Mouse (Mus musculus) cerebellum, adult 11 months (tissue): ENCODE results near the gene Tmc5.

Experiments
- DNase-seq: peaks from one replicate; pipeline ENCODE4 v3.0.0; 2022

The Tmc5 gene

DNA sequence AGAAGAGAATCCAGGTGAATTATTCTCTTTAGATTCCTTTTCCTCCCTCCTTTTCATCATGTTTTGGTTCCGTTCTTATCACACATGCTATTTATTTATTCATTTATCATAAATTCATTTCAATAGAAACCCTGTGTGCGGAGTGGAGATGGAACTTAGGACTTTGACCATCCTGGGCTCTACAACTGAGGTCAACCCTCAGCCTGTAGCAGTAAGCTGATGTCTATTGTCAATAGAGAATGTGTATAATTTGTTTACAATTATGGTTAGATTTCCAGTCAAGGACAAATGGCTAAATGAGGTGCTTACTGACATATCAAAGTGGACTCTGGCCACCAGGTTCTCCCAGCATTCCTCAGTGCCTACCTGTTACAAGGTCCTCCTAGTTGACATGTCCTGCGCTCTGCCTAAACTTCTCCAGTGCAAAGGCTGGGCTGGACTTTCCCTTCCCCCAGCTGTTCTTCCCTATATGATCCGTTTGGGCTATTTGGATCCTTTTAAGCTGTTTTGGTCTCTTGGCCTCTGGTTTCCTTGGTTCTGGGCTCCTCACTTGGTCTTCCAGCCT, 14.2 kb downstream of the Tmc5 start:
- DNase-seq, result no peak

DNA sequence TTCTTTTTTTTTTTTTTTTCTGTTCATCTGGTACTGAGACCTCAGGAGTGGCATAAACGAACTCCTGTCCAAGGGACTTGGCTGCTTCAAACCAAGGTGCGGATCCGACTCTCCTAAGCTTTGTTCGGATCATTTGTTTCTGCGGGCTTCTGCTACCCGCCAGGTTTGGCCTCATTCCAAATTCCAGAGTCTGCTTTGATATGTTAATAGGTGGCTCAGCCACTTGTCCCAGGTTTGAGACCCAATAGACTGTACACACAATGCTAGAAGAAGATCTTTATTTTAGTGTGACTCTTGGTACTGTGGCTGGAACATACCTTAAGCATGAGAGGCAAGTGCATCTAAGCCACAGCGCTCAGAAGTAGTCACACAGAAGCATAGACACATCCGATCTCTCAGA, 14.8 kb downstream of the Tmc5 start:
- no peak for DNase-seq

DNA sequence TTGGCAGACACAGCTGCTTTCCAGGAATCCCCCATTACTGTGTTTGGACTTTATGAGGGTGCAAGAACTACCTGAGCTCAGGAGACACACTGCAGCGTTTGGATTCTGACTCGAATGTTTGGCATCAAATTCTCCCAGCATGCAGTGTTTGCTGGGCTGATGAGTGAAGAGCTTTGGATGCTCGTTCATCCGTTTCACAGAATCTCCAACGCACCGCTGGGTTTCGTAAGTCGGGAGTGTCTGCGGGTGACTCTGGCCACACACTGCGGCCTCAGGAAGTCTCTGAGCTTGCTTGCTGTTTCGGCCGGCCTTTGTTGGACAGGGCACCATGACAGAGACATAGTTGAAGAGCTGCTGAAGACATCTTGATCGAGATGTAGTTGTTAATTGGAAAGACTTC, 17.0 kb downstream of the Tmc5 start:
- DNase-seq, result no peak

DNA sequence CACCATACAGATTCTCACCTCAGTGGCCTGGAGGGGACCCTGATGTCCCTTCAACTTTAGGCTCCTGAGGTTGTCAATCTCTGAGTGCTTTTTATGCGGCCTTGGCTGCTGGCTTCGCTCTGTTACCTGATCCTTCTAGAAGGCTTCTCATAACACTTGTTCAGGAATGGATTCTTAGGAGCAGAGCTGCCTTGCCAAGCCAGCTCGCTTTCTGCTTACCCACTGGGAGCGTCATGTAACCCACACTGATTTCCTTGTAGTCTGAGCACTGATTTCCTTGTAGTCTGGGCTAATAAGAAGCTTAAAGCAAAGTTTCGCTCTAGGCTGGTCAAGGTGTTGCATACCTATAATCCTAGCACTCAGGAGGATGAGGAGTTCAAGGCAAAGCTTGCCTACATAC, 21.0 kb downstream of the Tmc5 start:
- DNase-seq, result no peak

DNA sequence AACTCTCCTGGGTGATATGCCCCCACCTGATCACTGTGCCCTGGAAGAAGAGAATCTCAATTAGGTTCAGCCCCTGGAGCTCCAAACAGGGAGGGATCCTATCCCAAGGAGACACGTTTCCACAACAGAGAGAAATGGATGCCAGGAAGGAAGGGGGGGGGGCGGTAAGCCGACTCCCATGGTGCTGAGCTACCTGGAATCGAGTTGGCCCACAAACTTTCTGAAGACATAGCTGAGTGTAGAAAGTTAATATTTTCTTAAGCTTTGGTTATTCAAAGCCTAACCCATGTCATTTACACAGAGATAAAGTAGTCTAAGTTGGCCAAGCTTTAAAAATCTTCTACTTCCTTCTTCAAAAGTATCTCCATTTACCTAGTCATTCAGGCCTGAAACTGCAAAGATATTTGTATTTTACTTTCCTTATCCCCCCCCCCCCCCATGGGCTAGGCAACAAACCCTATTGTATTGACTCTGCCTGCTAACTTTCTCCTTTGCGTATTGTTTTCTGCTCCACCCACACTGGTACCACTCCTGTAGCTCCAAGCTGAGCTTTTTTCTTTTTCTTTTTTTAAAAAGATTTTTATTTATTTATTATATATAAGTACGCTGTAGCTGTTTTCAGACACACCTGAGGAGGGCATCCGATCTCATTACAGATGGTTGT, 23.3 kb downstream of the Tmc5 start:
- DNase-seq, result no peak

DNA sequence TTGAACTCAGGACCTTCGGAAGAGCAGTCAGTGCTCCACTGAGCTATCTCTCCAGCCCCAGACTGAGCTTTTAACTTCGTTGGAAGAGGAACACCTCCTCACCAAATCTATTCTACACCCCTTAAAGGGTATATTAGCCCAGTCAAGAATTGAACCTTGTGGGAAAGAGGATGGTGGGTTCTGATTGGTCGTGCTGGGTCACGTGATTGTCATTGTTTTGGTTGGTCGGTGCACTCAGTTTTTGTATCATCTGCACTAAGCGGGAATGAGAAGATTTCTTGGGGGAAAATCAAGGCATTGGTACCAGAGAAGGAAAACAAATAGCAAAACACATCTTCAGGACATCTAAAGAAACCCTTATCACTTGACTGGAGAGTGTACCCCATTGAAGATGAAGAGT, 24.0 kb downstream of the Tmc5 start:
- no peak for DNase-seq

DNA sequence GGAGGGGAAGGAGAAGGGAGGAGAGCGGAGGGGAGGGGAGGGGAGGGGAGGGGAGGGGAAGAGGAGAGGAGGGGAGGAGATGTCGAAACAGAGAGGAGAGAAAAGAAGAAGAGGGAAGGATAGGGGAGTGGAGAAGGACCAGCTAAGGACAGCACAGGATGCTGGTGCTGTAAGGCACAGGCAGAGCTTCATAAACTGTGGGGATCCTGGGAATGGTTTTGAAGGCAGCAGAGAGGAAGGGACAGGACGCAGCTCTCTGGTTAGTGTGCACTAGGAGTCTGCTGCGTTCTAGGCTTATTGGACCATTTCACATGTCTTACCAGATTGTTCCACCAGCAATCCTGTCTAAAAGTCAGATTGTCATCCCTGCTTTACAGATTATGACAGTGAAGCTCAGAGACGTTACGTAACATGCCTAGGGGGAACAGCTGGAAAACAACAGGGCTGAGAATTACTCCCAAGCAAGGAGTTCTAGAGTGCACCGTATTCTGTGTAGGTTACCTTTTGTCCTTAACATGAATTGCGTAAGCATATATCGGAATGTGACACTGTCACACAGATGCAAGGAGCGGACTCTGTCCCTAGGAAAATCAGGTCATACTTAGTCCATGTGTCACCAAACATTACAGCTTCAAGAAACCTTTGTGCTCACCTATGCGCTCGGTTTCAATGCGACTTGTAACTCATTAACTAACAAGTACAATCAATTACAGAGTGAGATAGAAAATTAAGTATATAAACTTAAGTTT, 30.6 kb downstream of the Tmc5 start:
- DNase-seq, result no peak

DNA sequence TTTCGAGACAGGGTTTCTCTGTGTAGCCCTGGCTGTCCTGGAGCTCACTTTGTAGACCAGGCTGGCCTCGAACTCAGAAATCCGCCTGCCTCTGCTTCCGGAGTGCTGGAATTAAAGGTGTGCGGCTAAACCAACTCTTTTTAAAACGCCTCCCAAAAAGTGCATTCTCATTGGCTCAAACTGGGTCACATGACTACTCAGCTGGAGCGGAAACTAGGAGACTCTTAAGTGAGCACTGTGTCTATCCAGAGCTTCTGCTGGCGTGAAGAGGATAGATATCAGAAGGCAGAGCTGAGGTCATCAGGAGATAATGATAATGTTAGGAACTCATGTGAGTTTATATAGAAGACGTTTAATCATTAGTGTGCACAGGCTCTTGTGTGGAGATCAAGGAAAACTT, 36.0 kb downstream of the Tmc5 start:
- no peak for DNase-seq

DNA sequence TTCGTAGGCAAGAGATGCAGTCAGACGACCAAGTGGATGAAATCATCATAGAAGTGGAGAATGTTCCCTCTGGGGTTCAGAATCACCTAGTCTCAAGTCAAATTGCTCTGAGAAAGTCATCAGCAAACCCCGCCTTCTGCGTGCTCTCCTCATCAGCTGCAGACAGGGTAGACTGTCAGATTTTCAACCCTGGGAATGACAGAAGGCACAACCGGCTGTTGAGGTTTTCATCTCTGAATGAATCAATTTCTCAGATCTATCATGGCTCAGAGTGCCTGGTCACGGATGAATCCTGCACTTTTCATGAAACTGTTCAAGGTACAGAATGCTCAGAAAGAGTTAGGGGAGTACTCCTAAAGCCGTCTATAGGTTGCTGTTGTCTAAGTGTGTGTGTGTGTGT, 36.9 kb downstream of the Tmc5 start:
- DNase-seq, result no peak

DNA sequence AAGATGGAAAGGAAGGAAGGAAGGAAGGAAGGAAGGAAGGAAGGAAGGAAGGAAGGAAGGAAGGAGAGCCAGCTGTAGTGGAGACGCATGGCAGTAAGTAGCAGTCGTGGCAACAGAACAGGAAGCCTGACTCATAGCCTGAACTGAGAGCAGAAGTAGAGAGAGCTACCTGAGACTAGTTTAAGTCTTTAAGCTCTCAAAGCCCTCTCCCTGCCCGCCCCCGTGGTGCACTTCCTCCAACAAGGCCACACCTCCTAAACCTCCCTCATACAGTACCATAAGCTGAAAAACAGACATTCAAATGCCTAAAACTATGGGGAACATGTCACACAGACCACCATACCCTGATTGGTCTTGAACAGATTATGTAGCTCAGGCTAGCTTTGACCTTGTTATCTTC, 40.4 kb downstream of the Tmc5 start:
- DNase-seq, result no peak

DNA sequence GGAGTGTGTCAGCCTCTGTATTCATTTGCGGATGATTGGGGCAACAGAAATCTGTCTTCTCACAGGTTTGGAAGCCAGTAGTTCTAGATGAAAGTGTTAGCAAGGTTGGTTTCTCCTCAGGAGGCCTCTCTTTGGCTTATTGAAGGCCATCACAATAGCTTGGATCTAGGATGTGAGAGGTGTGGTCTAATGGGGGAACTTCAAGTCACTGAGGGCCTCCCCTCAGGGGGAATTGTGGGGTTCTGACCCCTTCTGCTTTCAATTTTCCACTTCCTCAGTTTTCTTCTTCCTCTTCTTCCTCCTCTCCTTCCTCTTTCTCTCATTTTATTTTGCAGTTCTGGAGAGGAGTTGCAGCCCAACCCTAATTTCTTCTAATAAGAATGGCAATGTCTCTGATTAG, 49.1 kb downstream of the Tmc5 start:
- no peak for DNase-seq

DNA sequence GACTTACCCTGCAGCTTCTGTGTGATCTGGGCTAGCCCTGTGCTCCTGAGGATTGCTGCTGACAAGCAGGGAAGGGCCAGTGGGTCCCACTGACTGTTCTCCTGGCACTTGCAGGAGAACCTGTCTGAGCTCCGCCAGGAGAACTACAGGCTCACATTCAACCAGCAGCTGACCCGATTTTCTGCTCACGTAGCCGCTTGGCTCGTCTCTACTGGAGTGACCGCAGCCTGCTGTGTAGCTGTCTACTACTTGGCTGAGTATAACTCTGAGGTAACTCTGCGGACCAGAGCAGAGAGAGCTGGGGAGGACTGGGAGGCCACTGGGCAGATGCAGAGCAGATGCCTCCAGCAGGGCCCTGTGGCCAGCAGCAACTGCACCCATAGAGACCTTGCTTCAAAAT, 52.2 kb downstream of the Tmc5 start:
- peak; percentile 22 for DNase-seq

DNA sequence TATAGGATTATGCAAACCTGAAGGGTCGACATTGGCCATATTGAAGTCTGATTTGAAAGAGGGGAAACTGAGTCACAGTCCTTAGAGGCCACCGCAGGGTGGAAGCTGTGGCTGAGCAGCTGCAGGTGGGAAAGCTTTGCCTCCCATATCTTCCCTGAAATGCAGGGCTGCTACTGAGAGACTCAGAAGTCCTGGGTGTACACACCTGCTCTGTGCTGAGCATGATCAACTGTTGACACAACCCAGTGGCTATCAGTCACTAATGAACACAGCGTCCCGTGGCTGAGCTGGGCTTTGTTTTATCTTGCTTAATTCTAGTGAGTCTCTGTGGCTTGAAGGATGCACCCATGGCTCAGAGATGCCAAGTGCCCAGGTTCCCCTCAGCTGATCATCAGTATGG, 53.0 kb downstream of the Tmc5 start:
- no peak for DNase-seq

DNA sequence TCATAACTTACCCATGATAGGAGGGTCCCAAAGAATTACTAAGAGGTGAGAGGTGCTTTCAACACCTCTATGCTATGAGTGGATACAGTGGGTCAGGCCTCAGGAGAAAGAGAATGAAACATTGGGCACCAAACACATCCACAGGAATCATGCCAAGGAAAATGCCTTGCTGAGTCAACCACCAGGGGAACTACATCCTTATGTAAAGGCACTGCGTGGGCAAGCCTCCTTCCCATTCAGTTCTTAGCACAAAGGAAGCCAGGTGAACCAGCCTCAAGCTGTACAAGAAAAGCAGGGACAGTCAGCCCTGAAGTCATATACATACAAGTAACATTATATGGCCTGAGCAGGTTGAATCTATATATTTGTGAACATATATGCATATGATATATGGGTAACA, 53.8 kb downstream of the Tmc5 start:
- DNase-seq, result no peak

DNA sequence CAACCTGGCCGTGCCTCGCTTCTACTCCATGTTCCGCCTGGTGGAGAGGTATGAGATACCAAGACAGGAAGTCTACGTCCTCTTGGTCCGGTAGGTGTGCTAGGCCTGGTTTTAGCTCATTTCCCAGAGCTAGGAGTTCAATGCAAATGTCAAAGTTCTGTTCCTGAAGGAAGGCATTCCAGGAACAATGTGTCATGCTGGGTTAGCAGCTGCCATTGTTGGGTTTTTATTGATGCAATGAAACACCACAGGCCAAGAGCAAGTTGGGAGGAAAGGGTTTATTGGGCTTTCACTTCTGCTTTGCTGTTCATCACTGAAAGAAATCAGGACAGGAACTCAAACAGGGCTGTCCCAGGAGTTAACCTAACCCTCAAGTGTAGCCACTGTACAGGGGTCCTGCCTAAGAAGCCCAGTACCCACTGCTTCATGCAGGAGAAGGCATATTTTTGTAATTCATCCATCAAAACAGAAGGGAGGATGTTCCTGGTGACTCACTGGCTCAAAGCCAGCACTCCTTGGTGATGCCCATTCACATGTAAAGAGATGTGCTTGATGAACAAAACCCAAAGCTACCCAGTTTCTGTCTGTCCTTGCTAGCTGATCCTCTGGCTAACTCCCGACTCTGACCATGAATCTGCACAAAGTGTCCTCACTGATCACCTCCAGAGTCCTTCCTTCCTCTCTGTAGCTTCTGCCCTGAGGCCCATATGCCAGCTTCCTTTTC, 55.6 kb downstream of the Tmc5 start:
- peak; percentile 14 for DNase-seq

DNA sequence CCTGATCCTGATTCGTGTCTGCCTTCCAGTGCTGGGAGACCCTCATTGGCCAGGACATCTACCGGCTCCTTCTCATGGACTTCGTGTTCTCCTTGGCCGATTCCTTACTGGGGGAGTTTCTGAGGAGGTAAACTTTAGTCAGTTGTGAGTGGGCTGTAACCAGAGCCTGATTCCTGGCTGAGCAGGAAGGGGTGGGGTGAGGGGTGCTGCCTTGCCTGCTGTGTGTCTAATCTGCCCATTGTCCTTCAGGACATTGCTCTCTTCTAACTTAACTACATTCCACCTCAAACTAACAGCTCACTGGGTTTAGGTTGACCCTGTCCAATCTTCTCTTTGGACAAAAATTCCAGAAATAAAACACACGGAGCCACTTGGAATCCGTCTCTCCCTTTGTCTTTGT, 59.6 kb downstream of the Tmc5 start:
- no peak for DNase-seq

DNA sequence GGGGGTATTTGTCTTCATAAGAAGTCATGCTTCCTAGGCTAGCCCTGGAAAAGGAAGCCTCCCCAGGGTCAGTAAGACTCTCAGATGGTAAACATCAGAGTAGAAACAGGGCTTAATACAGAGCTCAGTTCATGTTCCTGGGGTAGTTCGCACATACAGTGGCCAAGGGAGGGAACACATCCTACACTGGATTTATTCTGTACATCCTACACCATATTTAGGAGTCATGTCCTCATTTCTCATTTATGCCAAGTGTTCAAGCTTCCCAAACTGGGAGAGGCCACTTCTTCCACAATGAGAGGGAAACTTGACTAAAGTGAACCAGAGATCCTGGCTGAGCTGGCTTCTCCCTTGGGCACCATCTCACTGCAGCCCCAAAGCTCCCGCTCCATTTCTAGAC, 70.7 kb downstream of the Tmc5 start:
- DNase-seq, result no peak

DNA sequence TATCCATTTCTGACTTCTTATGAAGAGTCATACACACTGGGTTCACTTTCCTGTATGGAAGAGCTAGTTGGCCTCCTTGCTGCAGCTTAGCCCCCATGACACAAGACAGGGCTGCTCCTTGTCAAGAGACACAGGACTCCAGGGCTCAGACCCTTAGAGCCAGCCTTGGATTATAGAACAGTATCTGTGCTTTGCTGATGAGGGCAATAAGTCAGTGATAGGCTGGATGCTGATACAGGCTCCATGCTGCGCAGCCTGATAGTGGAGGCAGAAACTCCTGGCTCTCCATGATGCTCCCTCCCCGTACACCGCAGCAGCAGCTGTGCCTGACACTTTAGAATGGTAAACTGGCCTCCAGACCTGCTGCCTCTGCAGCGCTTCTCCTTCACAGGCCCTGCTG, 73.0 kb downstream of the Tmc5 start:
- no peak for DNase-seq

DNA sequence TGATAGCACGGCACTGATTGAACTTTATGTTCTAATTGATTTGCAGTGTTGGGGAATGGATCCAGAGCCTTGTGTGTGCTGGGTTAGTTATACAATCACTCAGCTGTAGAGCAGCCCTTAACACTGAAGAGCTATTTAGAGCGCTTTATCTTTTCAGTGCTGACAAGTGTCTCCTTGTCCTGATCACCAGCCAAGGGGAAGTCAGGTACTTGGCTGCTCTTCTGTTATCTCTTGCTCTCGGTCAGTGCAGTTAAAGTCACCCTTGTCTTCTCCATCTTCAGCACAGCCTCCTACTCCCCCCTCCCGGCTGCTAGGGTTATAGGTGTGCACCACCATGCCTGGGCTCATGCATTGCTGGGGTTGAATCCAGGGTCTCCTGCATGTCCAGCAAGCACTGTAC, 79.7 kb downstream of the Tmc5 start:
- DNase-seq, result no peak

DNA sequence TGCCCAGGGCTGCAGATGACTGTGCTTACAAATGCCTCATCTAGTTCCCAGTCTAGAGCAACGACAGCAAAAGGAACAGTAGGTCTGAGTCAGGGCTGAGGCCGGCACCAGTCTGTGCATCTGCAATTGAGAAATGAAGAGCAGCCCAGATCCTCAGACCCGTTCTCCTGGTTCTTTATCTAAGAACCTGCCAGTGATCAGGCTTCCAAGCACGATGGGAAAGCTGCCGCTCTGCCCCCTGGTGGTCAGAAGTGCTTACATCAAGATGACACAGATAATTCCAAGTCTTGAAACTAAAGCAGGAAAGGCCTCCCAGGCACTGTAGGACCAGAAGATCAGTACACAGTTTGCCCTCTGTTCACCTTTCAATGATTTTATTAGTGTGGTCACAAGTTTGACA, 91.1 kb downstream of the Tmc5 start:
- DNase-seq, result peak; percentile 76

DNA sequence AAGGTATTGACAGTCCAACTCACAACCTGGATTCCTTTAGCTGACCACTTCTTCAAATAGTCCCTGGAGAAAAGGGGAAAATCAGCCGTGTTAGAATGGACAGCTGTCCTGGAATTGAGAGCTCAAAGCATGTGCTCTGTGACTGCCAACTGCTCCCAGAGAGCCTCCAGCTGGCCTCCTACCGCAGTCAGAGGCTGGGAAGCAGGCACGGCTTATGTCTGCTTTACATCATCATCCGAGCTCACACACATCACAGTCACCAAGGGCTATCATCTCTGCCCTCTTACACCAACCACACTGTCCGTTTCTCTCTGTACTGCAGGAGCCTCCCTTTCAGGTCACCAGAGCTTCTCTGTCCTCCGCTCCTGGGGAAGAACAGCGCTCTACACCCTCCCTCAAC, 92.0 kb downstream of the Tmc5 start:
- no peak for DNase-seq

DNA sequence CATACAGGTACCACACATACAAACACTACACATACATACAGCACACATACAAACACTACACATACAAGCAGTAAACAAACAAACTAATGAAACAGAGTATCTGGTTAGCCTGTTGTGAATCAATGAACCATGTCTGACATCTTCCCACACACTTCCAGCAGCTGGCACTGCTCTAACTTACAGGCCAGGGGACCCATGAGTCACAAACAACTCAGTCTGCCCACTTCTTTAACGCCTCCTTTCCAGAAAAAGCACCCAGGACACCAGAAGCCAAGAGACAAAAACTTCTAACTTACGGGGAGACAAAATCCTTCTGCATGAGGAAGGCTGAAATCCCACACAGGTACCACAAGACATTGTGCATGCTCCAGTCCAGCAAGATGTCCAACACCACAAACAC, 94.2 kb downstream of the Tmc5 start:
- no peak for DNase-seq

DNA sequence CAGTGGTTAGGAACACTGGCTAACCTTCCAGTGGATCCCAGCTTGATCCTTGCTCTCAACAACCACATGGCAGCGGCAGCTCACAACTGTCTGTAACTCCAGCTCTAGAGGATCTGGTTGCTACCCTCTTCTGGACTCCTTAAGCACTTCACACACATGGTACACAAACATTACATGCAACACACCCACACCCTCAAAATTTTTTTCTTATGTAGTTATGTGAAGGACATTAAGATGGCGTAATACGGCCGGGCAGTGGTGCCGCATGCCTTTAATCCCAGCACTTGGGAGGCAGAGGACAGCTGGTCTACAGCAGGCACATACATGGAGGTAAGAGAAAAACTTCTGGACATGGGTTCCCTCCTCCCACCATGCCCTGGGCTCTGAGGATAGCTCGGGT, 99.0 kb downstream of the Tmc5 start:
- no peak for DNase-seq

DNA sequence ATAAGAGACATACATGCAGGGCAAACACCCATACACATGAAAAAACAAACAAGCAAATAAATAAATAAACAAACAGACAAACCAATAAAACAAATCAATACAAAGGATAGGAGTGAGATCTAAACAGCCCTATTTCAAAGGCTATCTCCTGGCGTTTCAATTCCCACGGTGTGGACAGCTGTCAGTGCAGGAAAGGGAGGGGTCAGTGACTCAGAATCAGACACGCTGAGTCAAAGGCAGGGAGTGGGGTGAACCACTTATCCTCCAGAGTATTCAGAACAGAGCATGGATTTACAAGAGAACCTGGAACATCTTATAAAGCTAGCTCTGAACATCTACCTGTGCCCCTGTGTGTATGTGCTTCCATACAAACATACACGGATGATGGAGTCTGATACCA, 100.1 kb downstream of the Tmc5 start:
- no peak for DNase-seq
